ENCODE assay signal across 13 mouse cellular contexts in genomic region chr10:74990584-74991322, GRCm38 (mm10). TPM values are rescaled to one million over a fixed set of nuclear protein-coding genes. Genes with fewer than 3 reads are reported as not detected.
DNase-seq lines count a peak whose midpoint lies in the region; ATAC-seq lines count a peak whose summit lies in the region.
"Had no signal": no experiment of that assay in that cellular context is flagged by ENCODE, and none has a peak within 500 bp of the region (broad histone marks: within the 10 kb centered on the region; RNA-seq: fewer than 3 reads in every experiment).

No protein-coding gene starts in this region.

- no peak overlapping the region for H3K27ac ChIP-seq in heart, embryonic 11.5 days (ENCODE audit: low read depth, low read length)
- no peak overlapping the region for H3K27ac ChIP-seq in midbrain, embryonic 12.5 days (replicated peaks)
- H3K27ac ChIP-seq in midbrain, embryonic 15.5 days: no peak overlapping the region
- H3K27ac ChIP-seq in limb, embryonic 10.5 days: peak overlapping the region; percentile 46
- no peak overlapping the region for H3K27ac ChIP-seq in stomach, embryonic 14.5 days (ENCODE audit: low read length)
- H3K27ac ChIP-seq: forebrain, embryonic 13.5 days had no signal

- no peak for DNase-seq in heart, postnatal 14 days
- no peak for DNase-seq in limb, embryonic 10.5 days (ENCODE audit: low spot score)
- DNase-seq in ovary, adult 18-20 months (ENCODE audit: low spot score): no peak
- DNase-seq: cerebellum, adult 11-12 months had no signal

- peak overlapping the region; percentile 54; the same call in 1 of the 2 replicates for H3K9ac ChIP-seq in heart, embryonic 11.5 days (ENCODE audit: low read depth, low read length)
- H3K9ac ChIP-seq in midbrain, embryonic 12.5 days (replicated peaks): peak overlapping the region; percentile 16; the same call in 1 of the 2 replicates
- no peak overlapping the region for H3K9ac ChIP-seq in midbrain, embryonic 15.5 days
- H3K9ac ChIP-seq in stomach, embryonic 14.5 days (replicated peaks; ENCODE audit: low read depth, low read length): no peak overlapping the region
- H3K9ac ChIP-seq: forebrain, embryonic 13.5 days had no signal

- peaks cover 21% of the 10 kb centered on the region for H3K4me1 ChIP-seq in heart, embryonic 11.5 days (ENCODE audit: control insufficient read depth, insufficient read depth, low read length)
- peaks cover 20% of the 10 kb centered on the region for H3K4me1 ChIP-seq in midbrain, embryonic 12.5 days
- peaks cover 36% of the 10 kb centered on the region for H3K4me1 ChIP-seq in midbrain, embryonic 15.5 days
- peaks cover 47% of the 10 kb centered on the region for H3K4me1 ChIP-seq in limb, embryonic 10.5 days
- H3K4me1 ChIP-seq in stomach, embryonic 14.5 days (ENCODE audit: control insufficient read depth, insufficient read depth, low read length): peaks cover 14% of the 10 kb centered on the region; the same call in 1 of the 2 replicates

- 39% methylated on average over 26 of the region's 26 CpGs for whole genome bisulfite sequencing in heart, embryonic 11.5 days (ENCODE audit: insufficient replicate concordance)
- WGBS in midbrain, embryonic 12.5 days: 48% methylated on average over 26 of the region's 26 CpGs
- WGBS in midbrain, embryonic 15.5 days: 48% methylated on average over 26 of the region's 26 CpGs
- 55% methylated on average over 26 of the region's 26 CpGs for WGBS in limb, embryonic 10.5 days
- 34% methylated on average over 26 of the region's 26 CpGs for WGBS in stomach, embryonic 14.5 days

- intact Hi-C loops in heart, postnatal 14 days (cut with DNase I): no loop called here

- no peak overlapping the region; the same call in 1 of the 2 replicates for H3K4me3 ChIP-seq in heart, embryonic 11.5 days (ENCODE audit: low read depth, low read length)
- H3K4me3 ChIP-seq in midbrain, embryonic 12.5 days: no peak overlapping the region
- no peak overlapping the region for H3K4me3 ChIP-seq in midbrain, embryonic 15.5 days
- 0 out of 2 replicates have a peak overlapping the region, but pooled peaks have one; percentile 17 for H3K4me3 ChIP-seq in limb, embryonic 10.5 days
- no peak overlapping the region for H3K4me3 ChIP-seq in stomach, embryonic 14.5 days (ENCODE audit: low read depth, low read length)
- H3K4me3 ChIP-seq: forebrain, embryonic 13.5 days had no signal

- ATAC-seq in heart, embryonic 11.5 days (replicated peaks; ENCODE audit: insufficient number of reproducible peaks, low FRiP score, low TSS enrichment): no peak
- ATAC-seq in midbrain, embryonic 12.5 days (ENCODE audit: low FRiP score, low read depth): peak; percentile 16; the same call in 1 of the 2 replicates
- no peak for ATAC-seq in midbrain, embryonic 15.5 days (replicated peaks)
- ATAC-seq in stomach, embryonic 14.5 days (ENCODE audit: insufficient number of reproducible peaks, insufficient read depth, low FRiP score, low read depth): 0 out of 2 replicates have a peak, but pooled peaks have one; percentile 7
- ATAC-seq in CD4-positive, CD25-positive, alpha-beta regulatory T cell, adult 4 months: no peak
- ATAC-seq: forebrain, embryonic 13.5 days had no signal

- H3K9me3 ChIP-seq in heart, embryonic 11.5 days (replicated peaks; ENCODE audit: control insufficient read depth, low read length): no peaks in the 10 kb centered on the region
- H3K9me3 ChIP-seq in midbrain, embryonic 12.5 days: no peaks in the 10 kb centered on the region
- H3K9me3 ChIP-seq in midbrain, embryonic 15.5 days: no peaks in the 10 kb centered on the region
- no peaks in the 10 kb centered on the region for H3K9me3 ChIP-seq in limb, embryonic 10.5 days (replicated peaks)
- H3K9me3 ChIP-seq in stomach, embryonic 14.5 days (ENCODE audit: control insufficient read depth, low read depth, low read length): no peaks in the 10 kb centered on the region
- H3K9me3 ChIP-seq: forebrain, embryonic 13.5 days had no signal

- H3K4me2 ChIP-seq in heart, embryonic 11.5 days: peak overlapping the region; percentile 51
- peak overlapping the region; percentile 21 for H3K4me2 ChIP-seq in midbrain, embryonic 12.5 days (replicated peaks)
- no peak overlapping the region for H3K4me2 ChIP-seq in midbrain, embryonic 15.5 days
- 0 out of 2 replicates have a peak overlapping the region, but pooled peaks have one; percentile 6 for H3K4me2 ChIP-seq in stomach, embryonic 14.5 days (replicated peaks; ENCODE audit: low read depth, low read length)
- H3K4me2 ChIP-seq: forebrain, embryonic 13.5 days had no signal

- H3K36me3 ChIP-seq in heart, embryonic 11.5 days (ENCODE audit: control insufficient read depth, insufficient read depth, low read length): no peaks in the 10 kb centered on the region
- peaks cover 15% of the 10 kb centered on the region for H3K36me3 ChIP-seq in midbrain, embryonic 12.5 days
- H3K36me3 ChIP-seq in midbrain, embryonic 15.5 days (replicated peaks): peaks cover 22% of the 10 kb centered on the region
- peaks cover 10% of the 10 kb centered on the region for H3K36me3 ChIP-seq in limb, embryonic 10.5 days
- no peaks in the 10 kb centered on the region for H3K36me3 ChIP-seq in stomach, embryonic 14.5 days (ENCODE audit: control insufficient read depth, insufficient read depth, low read length)

- H3K27me3 ChIP-seq in heart, embryonic 11.5 days (ENCODE audit: control insufficient read depth, insufficient read depth, low read length): peaks cover 8% of the 10 kb centered on the region; the same call in 1 of the 2 replicates
- H3K27me3 ChIP-seq in midbrain, embryonic 12.5 days: no peaks in the 10 kb centered on the region; the same call in 1 of the 2 replicates
- H3K27me3 ChIP-seq in midbrain, embryonic 15.5 days (replicated peaks): no peaks in the 10 kb centered on the region
- peaks cover 35% of the 10 kb centered on the region for H3K27me3 ChIP-seq in limb, embryonic 10.5 days (ENCODE audit: low read depth, poor library complexity, severe bottlenecking)
- no peaks in the 10 kb centered on the region for H3K27me3 ChIP-seq in stomach, embryonic 14.5 days (ENCODE audit: control insufficient read depth, insufficient read depth, low read length)
- H3K27me3 ChIP-seq: forebrain, embryonic 13.5 days had no signal

RNA-seq across cellular contexts. Expression of gene Gnaz, which starts 23.8 kb away (rescaled TPM):
- polyA plus RNA-seq in heart, embryonic 11.5 days (2014; fragmentation: Nextera tagmentation; extraction: Ambion mirVana): 2.1 and 2.7 TPM in 2 replicates
- under 1 TPM; 0.60 to 0.98 TPM for total RNA-seq in heart, postnatal 14 days (2021)
- 22.2 and 23.8 TPM in 2 replicates for polyA plus RNA-seq in midbrain, embryonic 12.5 days (2016; fragmentation: Nextera tagmentation; extraction: Ambion mirVana)
- 86.2 and 96.0 TPM in 2 replicates for polyA plus RNA-seq in midbrain, embryonic 15.5 days (2015; fragmentation: Nextera tagmentation; extraction: Ambion mirVana)
- polyA plus RNA-seq in limb, embryonic 10.5 days (2016; fragmentation: Nextera tagmentation; extraction: Ambion mirVana): 2.6 and 3.4 TPM in 2 replicates
- polyA plus RNA-seq in stomach, embryonic 14.5 days (2014; fragmentation: Nextera tagmentation; extraction: Ambion mirVana): 4.8 and 6.1 TPM in 2 replicates
- polyA plus RNA-seq in CD4-positive, CD25-positive, alpha-beta regulatory T cell, adult 4 months (2017; shearing (Covaris generic)): not detected
- polyA plus RNA-seq: liver, adult 2 months had no signal

RNA-seq across cellular contexts. Expression of gene Rsph14, which starts 41.6 kb away (rescaled TPM):
- polyA plus RNA-seq in heart, embryonic 11.5 days (2014; fragmentation: Nextera tagmentation; extraction: Ambion mirVana): not detected in 2 replicates
- not detected for total RNA-seq in heart, postnatal 14 days (2021)
- 0.35 TPM in 1 of 2 replicates, not detected in the other for polyA plus RNA-seq in midbrain, embryonic 12.5 days (2016; fragmentation: Nextera tagmentation; extraction: Ambion mirVana)
- 0.54 and 1.5 TPM in 2 replicates for polyA plus RNA-seq in midbrain, embryonic 15.5 days (2015; fragmentation: Nextera tagmentation; extraction: Ambion mirVana)
- not detected in 2 replicates for polyA plus RNA-seq in limb, embryonic 10.5 days (2016; fragmentation: Nextera tagmentation; extraction: Ambion mirVana)
- polyA plus RNA-seq in stomach, embryonic 14.5 days (2014; fragmentation: Nextera tagmentation; extraction: Ambion mirVana): not detected in 2 replicates
- not detected for polyA plus RNA-seq in CD4-positive, CD25-positive, alpha-beta regulatory T cell, adult 4 months (2017; shearing (Covaris generic))
- total RNA-seq: liver, adult 2 months had no signal
- polyA plus RNA-seq: C2C12; liver, adult 2 months; small intestine, adult 2 months had no signal

RNA-seq across cellular contexts. Expression of gene Rab36, which starts 46.1 kb away (rescaled TPM):
- 4.1 and 5.2 TPM in 2 replicates for polyA plus RNA-seq in heart, embryonic 11.5 days (2014; fragmentation: Nextera tagmentation; extraction: Ambion mirVana)
- 1 to 10 TPM in 1 of 2 experiments, under 1 TPM in 1; 0.80 to 1.2 TPM for total RNA-seq in heart, postnatal 14 days (2021)
- 11.1 and 12.2 TPM in 2 replicates for polyA plus RNA-seq in midbrain, embryonic 12.5 days (2016; fragmentation: Nextera tagmentation; extraction: Ambion mirVana)
- 22.2 and 23.2 TPM in 2 replicates for polyA plus RNA-seq in midbrain, embryonic 15.5 days (2015; fragmentation: Nextera tagmentation; extraction: Ambion mirVana)
- polyA plus RNA-seq in limb, embryonic 10.5 days (2016; fragmentation: Nextera tagmentation; extraction: Ambion mirVana): 10.6 and 13.2 TPM in 2 replicates
- polyA plus RNA-seq in stomach, embryonic 14.5 days (2014; fragmentation: Nextera tagmentation; extraction: Ambion mirVana): 10.3 and 12.6 TPM in 2 replicates
- polyA plus RNA-seq in CD4-positive, CD25-positive, alpha-beta regulatory T cell, adult 4 months (2017; shearing (Covaris generic)): 1 to 10 TPM in 1 of 2 experiments, under 1 TPM in 1; 0.54 to 1.8 TPM

Comparison
In these comparisons a context has a peak if more than half of its experiments do, and no peak if none do; other contexts are left out.
1. ATAC-seq: peak in midbrain, embryonic 12.5 days (single experiment) and stomach, embryonic 14.5 days (single experiment); none in heart, embryonic 11.5 days (single experiment), midbrain, embryonic 15.5 days (single experiment) and CD4-positive, CD25-positive, alpha-beta regulatory T cell, adult 4 months (single experiment).
2. H3K9ac ChIP-seq: peak in heart, embryonic 11.5 days (single experiment) and midbrain, embryonic 12.5 days (single experiment); none in midbrain, embryonic 15.5 days (single experiment) and stomach, embryonic 14.5 days (single experiment).